Mouse (Mus musculus): ENCODE data around the gene Ugp2. TPM values are rescaled to one million over a fixed set of nuclear protein-coding genes. Genes with fewer than 3 reads are reported as not detected.
A peak's percentile ranks its signal among the peaks of the same experiment; 100 is the strongest.
"Not testable (repeated sequence)": the region's sequence is repeated elsewhere in the genome, so short reads cannot be mapped to it uniquely, and the experiment has no call there.

Gene Ugp2
- polyA plus RNA-seq, 1 experiment from 2014 or later: 76.6 TPM

GRCm38 (mm10) chr11:21288153-21288552, 82.8 kb downstream of the Ugp2 start:
- not testable (repeated sequence) for H3K9me3 ChIP-seq (replicated peaks); H3K4me1 ChIP-seq; H3K9ac ChIP-seq (replicated peaks); ATAC-seq (ENCODE audit: low FRiP score); H3K4me3 ChIP-seq (replicated peaks); H3K27ac ChIP-seq (replicated peaks); H3K27me3 ChIP-seq (replicated peaks); H3K36me3 ChIP-seq; H3K4me2 ChIP-seq
- WGBS: 92% methylated on average over 2 of the region's 2 CpGs

- Histone ChIP-seq H3K4me3 (replicated peaks) (no peak overlapping the region), H3K27ac (replicated peaks) (no peak overlapping the region), H3K9ac (replicated peaks) (no peak overlapping the region), H3K4me2 (no peak overlapping the region), H3K27me3 (replicated peaks) (no peaks in the 10 kb centered on the region), H3K4me1 (no peaks in the 10 kb centered on the region), H3K9me3 (replicated peaks) (no peaks in the 10 kb centered on the region), H3K36me3 (no peaks in the 10 kb centered on the region)
- no peak for ATAC-seq (ENCODE audit: low FRiP score)
- WGBS: 71% methylated on average over 3 of the region's 3 CpGs
These were observed 84.6 kb downstream of the Ugp2 start for GRCm38 (mm10) chr11:21286391-21286790.

- Histone ChIP-seq H3K4me3 (replicated peaks) (no peak overlapping the region), H3K4me1 (no peaks in the 10 kb centered on the region), H3K27ac (replicated peaks) (no peak overlapping the region), H3K4me2 (no peak overlapping the region), H3K36me3 (peaks cover 17% of the 10 kb centered on the region; the same call in 1 of the 2 replicates), H3K27me3 (replicated peaks) (no peaks in the 10 kb centered on the region), H3K9ac (replicated peaks) (no peak overlapping the region), H3K9me3 (replicated peaks) (no peaks in the 10 kb centered on the region)
- no peak for ATAC-seq (ENCODE audit: low FRiP score)
- WGBS: 92% methylated on average over 2 of the region's 2 CpGs
These were observed 94.8 kb downstream of the Ugp2 start for GRCm38 (mm10) chr11:21276151-21276550.

MicroRNA genes within 50 kb of the gene (microRNA counts, 519-probe panel; counts per million panel counts)
- microRNA mmu-miR-1933-3p (1,658 counts per million, percentile 23 among the panel's probes with 10 or more counts), microRNA mmu-miR-1933-5p (1,277 counts per million, percentile 9 among the panel's probes with 10 or more counts)

Small RNA genes within 50 kb of the gene (microRNA-seq; reads per million reads assigned to microRNA genes)
- gene Mir1933: not detected

Other genes with a start within 250 kb of the Ugp2 start
- 10.3 and 10.4 TPM in 2 replicates for gene Vps54, start 131.9 kb downstream of the Ugp2 start, polyA plus RNA-seq (2015; fragmentation: Nextera tagmentation; extraction: Ambion mirVana)
- gene Wdpcp, start 201.0 kb upstream of the Ugp2 start, polyA plus RNA-seq (2015; fragmentation: Nextera tagmentation; extraction: Ambion mirVana): 8.2 and 9.6 TPM in 2 replicates
- gene Mdh1, start 201.2 kb upstream of the Ugp2 start, polyA plus RNA-seq (2015; fragmentation: Nextera tagmentation; extraction: Ambion mirVana): 647 and 664 TPM in 2 replicates